Mouse (Mus musculus) cerebellum, adult 2 months (tissue): Measurements from ENCODE around the gene Polm. TPM values are rescaled to one million over a fixed set of nuclear protein-coding genes. Genes with fewer than 3 reads are reported as not detected.

Source experiments
- DNase-seq, 2 experiments: peaks; one replicate each; pipeline ENCODE4 v3.0.0; 2021
- H3K27ac ChIP-seq: fragments of 200-500 bp; 2 replicates; pipeline ENCODE4 v1.5.1; 2012; ENCODE audit warnings: low read length, control low read depth, inconsistent platforms; ENCODE audit not compliant: insufficient read depth
- H3K27me3 ChIP-seq: fragments of 200-500 bp; 2 replicates; pipeline ENCODE4 v1.6.1; 2012; ENCODE audit warnings: inconsistent platforms, mild to moderate bottlenecking, low read length, moderate library complexity; ENCODE audit not compliant: control insufficient read depth, insufficient read depth
- H3K4me1 ChIP-seq: fragments of 200-500 bp; 2 replicates; pipeline ENCODE4 v1.6.1; 2011; ENCODE audit warnings: low read length; ENCODE audit not compliant: control insufficient read depth, insufficient read depth
- H3K4me3 ChIP-seq: fragments of 200-500 bp; replicated peaks from 2 replicates; pipeline ENCODE3; 2011; ENCODE audit warnings: mild to moderate bottlenecking, low read depth, low read length, control low read depth; ENCODE audit not compliant: insufficient read depth
- CTCF ChIP-seq: fragments of 200-500 bp; IDR thresholded peaks from 2 replicates; pipeline ENCODE4 v1.5.1; 2011; ENCODE audit warnings: low read depth, mild to moderate bottlenecking, control low read depth, low read length, moderate library complexity, borderline replicate concordance; ENCODE audit not compliant: insufficient read depth
- POLR2A ChIP-seq: fragments of 200-500 bp; IDR thresholded peaks from 2 replicates; pipeline ENCODE4 v1.6.1; 2011; ENCODE audit warnings: low read length, control low read depth, borderline replicate concordance; ENCODE audit not compliant: insufficient read depth
- WGBS: fragments of 180-500 bp; shearing (Covaris S2); methylation state at CpG from one replicate; pipeline ENCODE4 v1.1.7; 2018; 5-methylcytosine and 5-hydroxymethylcytosine counted together
- polyA plus RNA-seq: library from polyadenylated mRNA; depleted of rRNA; stranded (reverse); fragments of >200 nt; gene quantifications from 2 replicates; pipeline ENCODE4 v1.2.3, GENCODE M21; 2012; rRNA removed

The Polm gene
- 15.0 and 19.3 TPM in 2 replicates for polyA plus RNA-seq

DNA sequence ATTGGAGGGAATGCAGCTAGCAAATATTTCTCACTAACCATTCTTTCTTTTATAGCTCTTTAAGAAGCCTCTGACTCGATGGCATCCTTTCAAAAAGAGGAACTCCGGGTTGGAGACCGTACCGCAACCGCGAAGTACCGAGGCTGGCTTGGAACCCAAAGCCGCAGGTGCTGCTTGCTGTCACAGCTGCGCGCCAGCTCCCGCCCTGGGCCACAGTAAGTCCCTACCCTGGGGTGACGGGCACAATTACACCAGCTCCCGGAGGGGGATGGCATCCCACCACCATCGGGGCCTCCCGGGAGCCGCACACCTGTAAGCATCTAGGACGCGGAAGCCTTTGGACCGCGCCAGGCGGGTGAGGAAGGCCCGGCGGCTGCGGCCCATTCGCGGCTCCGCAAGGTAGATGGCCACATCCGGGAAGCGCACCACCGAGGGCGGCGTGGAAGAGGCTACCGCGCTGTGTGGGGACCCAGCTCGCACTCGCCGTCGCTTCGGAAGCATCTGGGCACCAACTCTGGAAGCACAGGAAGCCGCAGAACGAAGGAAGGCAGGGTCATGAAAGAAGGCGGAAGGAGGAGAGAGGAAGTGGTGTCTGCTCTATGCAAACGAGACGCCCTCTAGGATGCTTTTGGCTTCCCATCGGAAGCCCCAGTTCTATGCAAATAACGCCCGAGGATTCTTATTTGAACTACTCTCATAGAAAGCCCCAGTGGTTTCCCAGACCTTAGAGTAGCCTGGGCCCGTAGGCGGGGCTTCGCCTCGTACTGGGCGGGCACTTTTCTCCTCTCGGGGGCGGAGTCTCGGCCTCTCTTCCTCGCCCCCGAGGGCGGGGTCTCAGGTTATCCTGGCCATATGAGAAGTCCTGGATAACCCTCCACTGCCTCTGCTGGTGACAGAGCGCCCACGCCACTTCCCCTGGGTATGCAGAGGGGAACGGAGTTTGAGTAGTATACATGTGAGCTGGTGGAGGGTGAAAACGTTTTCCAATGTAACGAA lies at the start of gene Polm:
Gene Polm, minus strand, starts transcription at position 766 of the 996 bp plus-strand sequence.
- WGBS: under 1% methylated on average over 63 of the region's 63 CpGs
- Histone ChIP-seq H3K27ac (peak within 1 kb of the TSS; percentile 37), H3K27me3 (no peaks in the 10 kb centered on the region), H3K4me3 (peak within 1 kb of the TSS; percentile 83), H3K4me1 (peaks cover 5% of the 10 kb centered on the region)
- TF ChIP-seq CTCF (peak; percentile 72), POLR2A (peak; percentile 59; the same call in 1 of the 2 replicates)
- DNase-seq: peak; percentile 93 to 94

DNA sequence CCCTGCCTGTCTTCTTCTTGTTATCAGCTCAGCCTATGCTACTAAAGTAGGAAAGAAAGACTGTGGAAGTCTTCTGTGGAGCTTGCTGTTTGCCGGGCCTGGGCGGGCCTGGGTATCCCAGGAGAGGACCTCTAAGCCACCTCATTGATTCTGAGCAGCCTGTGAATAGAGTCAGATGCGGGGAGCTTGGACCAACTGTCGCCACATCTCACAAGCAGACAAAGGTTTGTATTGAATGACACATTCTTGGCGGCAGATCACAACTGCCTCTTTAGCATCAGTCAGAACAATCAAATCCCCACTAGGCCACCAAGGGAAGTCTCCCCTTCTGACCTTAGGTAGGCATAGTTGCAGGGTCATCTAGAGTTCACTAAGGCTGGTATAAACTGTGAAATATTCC lies 49.4 kb upstream of the Polm start:
- WGBS: 65% methylated on average over 5 of the region's 5 CpGs
- no peak overlapping the region for H3K27ac ChIP-seq
- no peak overlapping the region for H3K4me3 ChIP-seq
- H3K4me1 ChIP-seq: peaks cover 14% of the 10 kb centered on the region
- TF ChIP-seq CTCF: no peak
- no peak for TF ChIP-seq POLR2A
- no peak for DNase-seq
- H3K27me3 ChIP-seq: no peaks in the 10 kb centered on the region

DNA sequence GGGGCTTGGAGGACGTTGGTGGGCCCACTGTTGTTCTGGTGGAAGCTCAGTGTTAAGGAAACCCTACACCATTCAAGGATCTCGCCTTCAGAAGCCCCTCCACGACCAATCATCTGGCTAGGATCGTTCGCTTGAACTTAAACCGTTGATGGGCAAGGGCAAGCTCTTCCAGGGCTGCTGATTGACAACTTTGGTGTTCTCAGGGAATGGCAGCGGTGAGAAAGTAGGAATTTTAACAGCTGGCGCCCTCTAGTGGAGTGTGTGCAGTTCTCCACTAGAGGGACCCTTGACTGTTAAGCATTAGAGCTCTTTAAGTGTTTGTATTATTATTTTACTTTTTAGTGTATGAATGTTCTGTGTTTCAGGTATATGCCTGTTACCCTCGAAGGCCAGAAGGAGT lies 48.4 kb upstream of the Polm start:
- TF ChIP-seq CTCF (peak; percentile 71; the same call in 1 of the 2 replicates), POLR2A (no peak)
- peaks cover 3% of the 10 kb centered on the region for H3K4me1 ChIP-seq
- 13% methylated on average over 9 of the region's 9 CpGs for WGBS
- peak; percentile 61 to 62 for DNase-seq
- H3K4me3 ChIP-seq: no peak overlapping the region
- H3K27me3 ChIP-seq: no peaks in the 10 kb centered on the region
- H3K27ac ChIP-seq: no peak overlapping the region

DNA sequence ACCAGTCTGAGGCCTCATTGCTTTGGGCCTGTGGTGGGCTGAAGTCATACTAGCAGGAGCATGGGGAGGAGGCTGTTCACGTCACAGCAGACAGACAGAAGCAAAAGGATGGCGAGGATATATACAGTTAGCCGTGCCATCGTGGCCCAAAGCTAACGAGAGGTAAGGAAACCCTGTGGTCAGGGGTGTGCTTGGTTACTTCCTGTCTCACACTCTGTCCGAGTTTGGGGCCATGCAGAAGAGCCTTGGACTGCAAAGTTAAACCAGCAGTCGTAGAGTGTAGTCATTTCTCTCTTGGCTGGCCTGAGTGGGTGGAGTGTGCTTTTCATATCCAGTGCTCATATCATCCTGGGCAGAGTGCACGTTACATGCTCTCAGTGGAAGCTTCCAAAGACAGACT lies 44.7 kb upstream of the Polm start:
- no peak for TF ChIP-seq CTCF
- no peak for TF ChIP-seq POLR2A
- H3K27ac ChIP-seq: no peak overlapping the region
- no peak for DNase-seq
- no peaks in the 10 kb centered on the region for H3K27me3 ChIP-seq
- 82% methylated on average over 8 of the region's 8 CpGs for WGBS
- no peaks in the 10 kb centered on the region; the same call in 1 of the 2 replicates for H3K4me1 ChIP-seq
- H3K4me3 ChIP-seq: no peak overlapping the region

DNA sequence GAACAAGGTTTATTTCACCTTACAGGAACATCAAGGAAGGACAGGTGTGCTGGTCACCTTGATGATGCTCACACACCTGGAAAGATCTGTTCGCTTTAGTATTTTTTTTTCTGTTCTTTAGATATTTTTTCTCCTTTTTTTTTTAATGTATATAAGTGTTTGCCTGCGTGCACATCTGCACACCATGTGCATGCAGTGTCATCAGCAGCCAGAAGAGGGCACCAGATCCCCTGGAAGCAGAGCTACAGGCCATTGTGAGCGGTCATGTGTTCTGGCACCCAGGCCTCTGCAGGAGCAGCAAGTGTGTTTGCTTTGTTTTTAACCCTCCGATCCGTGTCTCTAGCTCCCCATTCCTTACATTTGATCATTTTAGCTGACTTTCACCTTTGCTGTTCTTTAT lies 42.1 kb upstream of the Polm start:
- WGBS: 39% methylated on average over 5 of the region's 5 CpGs
- peak; percentile 65 to 74 for DNase-seq
- H3K4me3 ChIP-seq: no peak overlapping the region
- no peak overlapping the region for H3K27ac ChIP-seq
- H3K4me1 ChIP-seq: peaks cover 5% of the 10 kb centered on the region
- no peaks in the 10 kb centered on the region for H3K27me3 ChIP-seq
- TF ChIP-seq CTCF (peak; percentile 86), POLR2A (no peak)

DNA sequence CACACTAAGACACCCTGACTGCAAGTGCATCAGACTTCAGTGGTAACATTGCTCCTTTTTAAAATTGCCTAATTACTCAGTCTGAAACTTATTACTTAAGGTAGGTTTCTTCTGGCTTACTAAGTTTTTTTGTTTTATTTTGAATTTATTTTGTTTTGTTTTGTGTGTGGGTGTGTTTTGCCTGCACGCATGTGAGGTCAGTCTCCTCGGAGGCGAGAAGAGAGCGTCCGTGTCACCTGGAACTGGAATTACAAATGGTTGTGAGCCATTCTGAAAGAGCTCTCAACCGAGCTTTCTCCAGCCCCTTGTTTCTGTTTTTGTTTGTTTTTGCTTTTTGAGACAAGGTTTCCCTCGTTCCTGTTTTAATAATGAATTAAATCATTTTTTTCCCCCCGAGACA lies 40.8 kb upstream of the Polm start:
- H3K27ac ChIP-seq: peak overlapping the region; percentile 69; the same call in 1 of the 2 replicates
- H3K4me1 ChIP-seq: peaks cover 5% of the 10 kb centered on the region
- 29% methylated on average over 8 of the region's 8 CpGs for WGBS
- peak overlapping the region; percentile 66 for H3K4me3 ChIP-seq
- no peaks in the 10 kb centered on the region for H3K27me3 ChIP-seq
- no peak for DNase-seq
- TF ChIP-seq POLR2A (no peak), CTCF (no peak)

DNA sequence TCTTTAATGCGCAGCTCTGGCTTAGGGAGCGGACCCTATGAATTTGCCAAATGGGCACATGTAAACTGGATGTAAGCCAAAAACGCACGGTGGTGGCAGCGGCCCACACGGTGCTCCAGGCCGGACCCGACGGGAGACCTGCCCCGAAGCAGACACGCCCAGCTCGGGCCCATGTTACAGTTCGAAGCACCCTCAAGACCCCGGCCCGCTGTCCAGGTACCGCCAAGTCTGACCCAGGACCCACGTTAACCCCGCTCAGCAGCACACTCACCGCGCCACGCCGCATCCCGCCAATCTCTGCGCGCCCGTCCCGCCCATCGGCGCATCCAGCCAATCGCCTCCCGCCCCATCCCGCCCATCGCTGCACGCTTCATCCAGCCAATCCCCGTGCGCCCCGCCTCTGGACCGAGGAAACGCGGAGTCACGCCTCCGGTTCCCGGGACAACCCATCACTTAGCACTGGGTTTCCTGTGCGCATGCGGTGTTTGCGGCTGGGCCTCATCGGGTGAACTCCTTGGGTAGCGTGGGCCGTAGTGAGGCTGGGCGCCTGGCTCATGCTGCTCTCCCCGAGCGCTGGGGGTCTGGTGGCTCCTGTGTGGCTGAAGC lies 40.2 kb upstream of the Polm start, which contains the start of gene Pold2:
Gene Pold2, minus strand, starts transcription at position 372 of the 606 bp plus-strand sequence.
- under 1% methylated on average over 50 of the region's 52 CpGs for WGBS
- Histone ChIP-seq H3K4me1 (peaks cover 5% of the 10 kb centered on the region), H3K27ac (peak within 1 kb of the TSS; percentile 69), H3K4me3 (peak within 1 kb of the TSS; percentile 77), H3K27me3 (no peaks in the 10 kb centered on the region)
- peak; percentile 97 to 98 for DNase-seq
- peak; percentile 85 for TF ChIP-seq POLR2A
- TF ChIP-seq CTCF: no peak
